Mouse (Mus musculus): Measurements from ENCODE around the gene Alas2. TPM values are rescaled to one million over a fixed set of nuclear protein-coding genes. Genes with fewer than 3 reads are reported as not detected.

Alas2 gene
- 21.0 and 34.4 TPM in 2 replicates for polyA plus RNA-seq (2014; fragmentation: Nextera tagmentation; extraction: Ambion mirVana)

- DNase-seq (ENCODE audit: low spot score): no peak
- no peaks in the 10 kb centered on the region; the same call in 1 of the 2 replicates for H3K36me3 ChIP-seq (ENCODE audit: control insufficient read depth, insufficient read depth, low read length)
- H3K27ac ChIP-seq (ENCODE audit: low read depth): no peak within 1 kb of the TSS
- ATAC-seq (replicated peaks; ENCODE audit: low FRiP score, low TSS enrichment, low read depth): no peak
- 53% methylated on average over 5 of the region's 5 CpGs for WGBS
- no peak within 1 kb of the TSS for H3K4me2 ChIP-seq (ENCODE audit: low read length)
- no peak within 1 kb of the TSS for H3K9ac ChIP-seq (ENCODE audit: low read length)
- H3K4me1 ChIP-seq (replicated peaks; ENCODE audit: control insufficient read depth, insufficient read depth, low read length): no peaks in the 10 kb centered on the region
- H3K9me3 ChIP-seq (ENCODE audit: control insufficient read depth, low read length): no peaks in the 10 kb centered on the region
- H3K27me3 ChIP-seq (replicated peaks; ENCODE audit: control insufficient read depth, insufficient read depth, low read length): no peaks in the 10 kb centered on the region
- H3K4me3 ChIP-seq (ENCODE audit: low read depth, low read length): no peak within 1 kb of the TSS
These were observed at the start of gene Alas2 for GRCm38 (mm10) chrX:150547239-150547638. TSS of gene Alas2 (plus strand) at chrX:150547375.

- 76% methylated on average over 6 of the region's 6 CpGs for WGBS
- H3K27me3 ChIP-seq (replicated peaks; ENCODE audit: control insufficient read depth, insufficient read depth, low read length): no peaks in the 10 kb centered on the region
These were observed 38.5 kb upstream of the Alas2 start for GRCm38 (mm10) chrX:150508696-150509095.

GRCm38 (mm10) chrX:150510631-150511030, 36.5 kb upstream of the Alas2 start:
- Histone ChIP-seq H3K9ac (ENCODE audit: low read length) (no peak overlapping the region), H3K9me3 (ENCODE audit: control insufficient read depth, low read length) (no peaks in the 10 kb centered on the region), H3K4me3 (ENCODE audit: low read depth, low read length) (no peak overlapping the region), H3K4me1 (replicated peaks; ENCODE audit: control insufficient read depth, insufficient read depth, low read length) (no peaks in the 10 kb centered on the region), H3K36me3 (ENCODE audit: control insufficient read depth, insufficient read depth, low read length) (no peaks in the 10 kb centered on the region), H3K27me3 (replicated peaks; ENCODE audit: control insufficient read depth, insufficient read depth, low read length) (no peaks in the 10 kb centered on the region), H3K4me2 (ENCODE audit: low read length) (no peak overlapping the region), H3K27ac (ENCODE audit: low read depth) (no peak overlapping the region)
- DNase-seq (ENCODE audit: low spot score) (no peak), ATAC-seq (replicated peaks; ENCODE audit: low FRiP score, low TSS enrichment, low read depth) (no peak)
- 55% methylated on average over 4 of the region's 4 CpGs for WGBS

More at GRCm38 (mm10) chrX:150508696-150509095, 38.5 kb upstream of the Alas2 start:
- Histone ChIP-seq H3K36me3 (ENCODE audit: control insufficient read depth, insufficient read depth, low read length) (no peaks in the 10 kb centered on the region), H3K27ac (ENCODE audit: low read depth) (no peak overlapping the region), H3K4me3 (ENCODE audit: low read depth, low read length) (no peak overlapping the region), H3K9me3 (ENCODE audit: control insufficient read depth, low read length) (no peaks in the 10 kb centered on the region), H3K9ac (ENCODE audit: low read length) (no peak overlapping the region), H3K4me1 (replicated peaks; ENCODE audit: control insufficient read depth, insufficient read depth, low read length) (no peaks in the 10 kb centered on the region), H3K4me2 (ENCODE audit: low read length) (no peak overlapping the region)
- DNase-seq (ENCODE audit: low spot score) (no peak), ATAC-seq (replicated peaks; ENCODE audit: low FRiP score, low TSS enrichment, low read depth) (no peak)

GRCm38 (mm10) chrX:150511274-150511673, 35.9 kb upstream of the Alas2 start:
- no peak overlapping the region for H3K4me2 ChIP-seq (ENCODE audit: low read length)
- H3K4me1 ChIP-seq (replicated peaks; ENCODE audit: control insufficient read depth, insufficient read depth, low read length): no peaks in the 10 kb centered on the region
- H3K9me3 ChIP-seq (ENCODE audit: control insufficient read depth, low read length): no peaks in the 10 kb centered on the region
- 73% methylated on average over 6 of the region's 6 CpGs for WGBS
- H3K27ac ChIP-seq (ENCODE audit: low read depth): no peak overlapping the region
- DNase-seq (ENCODE audit: low spot score) (no peak), ATAC-seq (replicated peaks; ENCODE audit: low FRiP score, low TSS enrichment, low read depth) (no peak)
- H3K27me3 ChIP-seq (replicated peaks; ENCODE audit: control insufficient read depth, insufficient read depth, low read length): no peaks in the 10 kb centered on the region
- H3K9ac ChIP-seq (ENCODE audit: low read length): no peak overlapping the region
- no peak overlapping the region for H3K4me3 ChIP-seq (ENCODE audit: low read depth, low read length)
- H3K36me3 ChIP-seq (ENCODE audit: control insufficient read depth, insufficient read depth, low read length): no peaks in the 10 kb centered on the region

- Histone ChIP-seq H3K9ac (ENCODE audit: low read length) (no peak overlapping the region), H3K4me3 (ENCODE audit: low read depth, low read length) (no peak overlapping the region), H3K9me3 (ENCODE audit: control insufficient read depth, low read length) (no peaks in the 10 kb centered on the region), H3K27ac (ENCODE audit: low read depth) (no peak overlapping the region), H3K36me3 (ENCODE audit: control insufficient read depth, insufficient read depth, low read length) (no peaks in the 10 kb centered on the region), H3K27me3 (replicated peaks; ENCODE audit: control insufficient read depth, insufficient read depth, low read length) (no peaks in the 10 kb centered on the region), H3K4me2 (ENCODE audit: low read length) (no peak overlapping the region), H3K4me1 (replicated peaks; ENCODE audit: control insufficient read depth, insufficient read depth, low read length) (no peaks in the 10 kb centered on the region)
- 75% methylated on average over 1 of the region's 1 CpGs for WGBS
- DNase-seq (ENCODE audit: low spot score) (no peak), ATAC-seq (replicated peaks; ENCODE audit: low FRiP score, low TSS enrichment, low read depth) (no peak)
These were observed 33.0 kb upstream of the Alas2 start for GRCm38 (mm10) chrX:150514127-150514526.

GRCm38 (mm10) chrX:150516015-150516414, 31.2 kb upstream of the Alas2 start:
- H3K27me3 ChIP-seq (replicated peaks; ENCODE audit: control insufficient read depth, insufficient read depth, low read length): no peaks in the 10 kb centered on the region
- ATAC-seq (replicated peaks; ENCODE audit: low FRiP score, low TSS enrichment, low read depth) (no peak), DNase-seq (ENCODE audit: low spot score) (no peak)
- no peak overlapping the region for H3K27ac ChIP-seq (ENCODE audit: low read depth)
- no peaks in the 10 kb centered on the region for H3K4me1 ChIP-seq (replicated peaks; ENCODE audit: control insufficient read depth, insufficient read depth, low read length)
- no peak overlapping the region for H3K4me3 ChIP-seq (ENCODE audit: low read depth, low read length)
- H3K36me3 ChIP-seq (ENCODE audit: control insufficient read depth, insufficient read depth, low read length): no peaks in the 10 kb centered on the region
- H3K9ac ChIP-seq (ENCODE audit: low read length): no peak overlapping the region
- no peak overlapping the region for H3K4me2 ChIP-seq (ENCODE audit: low read length)
- no peaks in the 10 kb centered on the region for H3K9me3 ChIP-seq (ENCODE audit: control insufficient read depth, low read length)

GRCm38 (mm10) chrX:150516477-150516876, 30.7 kb upstream of the Alas2 start:
- no peak for ATAC-seq (replicated peaks; ENCODE audit: low FRiP score, low TSS enrichment, low read depth)
- Histone ChIP-seq H3K4me1 (replicated peaks; ENCODE audit: control insufficient read depth, insufficient read depth, low read length) (no peaks in the 10 kb centered on the region), H3K27me3 (replicated peaks; ENCODE audit: control insufficient read depth, insufficient read depth, low read length) (no peaks in the 10 kb centered on the region), H3K27ac (ENCODE audit: low read depth) (no peak overlapping the region), H3K4me3 (ENCODE audit: low read depth, low read length) (no peak overlapping the region), H3K4me2 (ENCODE audit: low read length) (no peak overlapping the region), H3K36me3 (ENCODE audit: control insufficient read depth, insufficient read depth, low read length) (no peaks in the 10 kb centered on the region), H3K9ac (ENCODE audit: low read length) (no peak overlapping the region), H3K9me3 (ENCODE audit: control insufficient read depth, low read length) (no peaks in the 10 kb centered on the region)
- 90% methylated on average over 1 of the region's 1 CpGs for WGBS
- no peak for DNase-seq (ENCODE audit: low spot score)

- DNase-seq (ENCODE audit: low spot score) (no peak), ATAC-seq (replicated peaks; ENCODE audit: low FRiP score, low TSS enrichment, low read depth) (no peak)
- Histone ChIP-seq H3K4me3 (ENCODE audit: low read depth, low read length) (no peak overlapping the region), H3K9me3 (ENCODE audit: control insufficient read depth, low read length) (no peaks in the 10 kb centered on the region), H3K27ac (ENCODE audit: low read depth) (no peak overlapping the region), H3K36me3 (ENCODE audit: control insufficient read depth, insufficient read depth, low read length) (no peaks in the 10 kb centered on the region), H3K4me2 (ENCODE audit: low read length) (no peak overlapping the region), H3K27me3 (replicated peaks; ENCODE audit: control insufficient read depth, insufficient read depth, low read length) (no peaks in the 10 kb centered on the region), H3K9ac (ENCODE audit: low read length) (no peak overlapping the region), H3K4me1 (replicated peaks; ENCODE audit: control insufficient read depth, insufficient read depth, low read length) (no peaks in the 10 kb centered on the region)
- 86% methylated on average over 2 of the region's 2 CpGs for WGBS
These were observed 7.1 kb upstream of the Alas2 start for GRCm38 (mm10) chrX:150540111-150540510.

GRCm38 (mm10) chrX:150541684-150542083, 5.5 kb upstream of the Alas2 start:
- Histone ChIP-seq H3K4me3 (ENCODE audit: low read depth, low read length) (no peak overlapping the region), H3K9me3 (ENCODE audit: control insufficient read depth, low read length) (no peaks in the 10 kb centered on the region), H3K27me3 (replicated peaks; ENCODE audit: control insufficient read depth, insufficient read depth, low read length) (no peaks in the 10 kb centered on the region), H3K36me3 (ENCODE audit: control insufficient read depth, insufficient read depth, low read length) (no peaks in the 10 kb centered on the region), H3K9ac (ENCODE audit: low read length) (no peak overlapping the region), H3K27ac (ENCODE audit: low read depth) (no peak overlapping the region), H3K4me1 (replicated peaks; ENCODE audit: control insufficient read depth, insufficient read depth, low read length) (no peaks in the 10 kb centered on the region), H3K4me2 (ENCODE audit: low read length) (no peak overlapping the region)
- no peak for DNase-seq (ENCODE audit: low spot score)
- ATAC-seq (replicated peaks; ENCODE audit: low FRiP score, low TSS enrichment, low read depth): no peak

All from intestine, embryonic 14.5 days (tissue).